Comparison of ENCODE assay signal across 9 mouse cellular contexts in genomic region chr10:99409744-99410143, GRCm38 (mm10).
DNase-seq lines count a peak whose midpoint lies in the region; ATAC-seq and TF ChIP-seq lines count a peak whose summit lies in the region.
"Had no signal": no experiment of that assay in that cellular context is flagged by ENCODE, and none has a peak within 500 bp of the region (broad histone marks: within the 10 kb centered on the region; RNA-seq: fewer than 3 reads in every experiment).

No protein-coding gene starts in this region.

- H3K9me3 ChIP-seq in heart, embryonic 15.5 days (replicated peaks): no peaks in the 10 kb centered on the region
- H3K9me3 ChIP-seq in kidney, postnatal 0 days (replicated peaks; ENCODE audit: low read length): no peaks in the 10 kb centered on the region

- H3K4me1 ChIP-seq in heart, embryonic 15.5 days (replicated peaks): peaks cover 8% of the 10 kb centered on the region; the same call in 1 of the 2 replicates
- H3K4me1 ChIP-seq in kidney, postnatal 0 days (replicated peaks; ENCODE audit: insufficient read depth, low read length): no peaks in the 10 kb centered on the region

- peak; percentile 50; the same call in 1 of the 2 replicates for ATAC-seq in heart, embryonic 15.5 days (replicated peaks; ENCODE audit: insufficient number of reproducible peaks, insufficient read depth, low FRiP score, low read depth)
- peak; percentile 43; the same call in 1 of the 2 replicates for ATAC-seq in kidney, postnatal 0 days (replicated peaks; ENCODE audit: low FRiP score, low read depth)

- H3K9ac ChIP-seq in heart, embryonic 15.5 days: no peak overlapping the region
- no peak overlapping the region for H3K9ac ChIP-seq in kidney, postnatal 0 days (ENCODE audit: low read depth, low read length)

- peak overlapping the region; percentile 59 for H3K27ac ChIP-seq in heart, embryonic 15.5 days
- no peak overlapping the region for H3K27ac ChIP-seq in kidney, postnatal 0 days

- H3K4me3 ChIP-seq in heart, embryonic 15.5 days: no peak overlapping the region
- H3K4me3 ChIP-seq in kidney, postnatal 0 days (replicated peaks; ENCODE audit: low read depth, low read length): no peak overlapping the region
- H3K4me3 ChIP-seq: erythroblast, embryonic 14.5 days had no signal

- peak; percentile 40 for DNase-seq in T-cell, adult 2 months (ENCODE audit: low spot score)
- DNase-seq in adrenal gland, adult 2 months: peak; percentile 83
- peak; percentile 64 for DNase-seq in kidney, postnatal 0 days (ENCODE audit: low spot score)
- no peak for DNase-seq in spleen, postnatal 10 days (ENCODE audit: low spot score in 2 of 2)
- DNase-seq in frontal cortex, postnatal 25 days (ENCODE audit: low spot score in 2 of 2): no peak
- no peak for DNase-seq in cerebellum, adult 8-10 months
- DNase-seq: right cerebral cortex, postnatal 14 days had no signal

- WGBS in heart, embryonic 15.5 days: 62% methylated on average over 11 of the region's 11 CpGs
- WGBS in kidney, postnatal 0 days: 61% methylated on average over 11 of the region's 11 CpGs

- H3K27me3 ChIP-seq in heart, embryonic 15.5 days: no peaks in the 10 kb centered on the region
- H3K27me3 ChIP-seq in kidney, postnatal 0 days (ENCODE audit: insufficient read depth, low read length): no peaks in the 10 kb centered on the region

- H3K36me3 ChIP-seq in heart, embryonic 15.5 days: no peaks in the 10 kb centered on the region
- no peaks in the 10 kb centered on the region for H3K36me3 ChIP-seq in kidney, postnatal 0 days (ENCODE audit: insufficient read depth, low read length)

- no peak for TF ChIP-seq CTCF in kidney, postnatal 0 days (IDR thresholded peaks at IDR 0.05; ENCODE audit: low read depth)

- H3K4me2 ChIP-seq in heart, embryonic 15.5 days: no peak overlapping the region
- H3K4me2 ChIP-seq in kidney, postnatal 0 days (ENCODE audit: low read length): no peak overlapping the region

Comparison
In these comparisons a context has a peak if more than half of its experiments do, and no peak if none do; other contexts are left out.
1. DNase-seq: peak in T-cell, adult 2 months (single experiment), adrenal gland, adult 2 months (single experiment) and kidney, postnatal 0 days (single experiment); none in spleen, postnatal 10 days (0 of 2), frontal cortex, postnatal 25 days (0 of 2) and cerebellum, adult 8-10 months (single experiment).